Mouse (Mus musculus): ENCODE results near the gene Gpr83.

GRCm38 (mm10) chr9:14843311-14843857, 16.6 kb upstream of the Gpr83 start:
- TF ChIP-seq CTCF (IDR thresholded peaks at IDR 0.05; ENCODE audit: low read depth) (no peak), EP300 (IDR thresholded peaks at IDR 0.05; ENCODE audit: low read depth) (no peak)
